Mouse (Mus musculus): ENCODE measurements around the gene Stk40. TPM values are rescaled to one million over a fixed set of nuclear protein-coding genes. Genes with fewer than 3 reads are reported as not detected.

The Stk40 gene
- polyA plus RNA-seq, 1 experiment from 2014 or later: 22.4 TPM

DNA sequence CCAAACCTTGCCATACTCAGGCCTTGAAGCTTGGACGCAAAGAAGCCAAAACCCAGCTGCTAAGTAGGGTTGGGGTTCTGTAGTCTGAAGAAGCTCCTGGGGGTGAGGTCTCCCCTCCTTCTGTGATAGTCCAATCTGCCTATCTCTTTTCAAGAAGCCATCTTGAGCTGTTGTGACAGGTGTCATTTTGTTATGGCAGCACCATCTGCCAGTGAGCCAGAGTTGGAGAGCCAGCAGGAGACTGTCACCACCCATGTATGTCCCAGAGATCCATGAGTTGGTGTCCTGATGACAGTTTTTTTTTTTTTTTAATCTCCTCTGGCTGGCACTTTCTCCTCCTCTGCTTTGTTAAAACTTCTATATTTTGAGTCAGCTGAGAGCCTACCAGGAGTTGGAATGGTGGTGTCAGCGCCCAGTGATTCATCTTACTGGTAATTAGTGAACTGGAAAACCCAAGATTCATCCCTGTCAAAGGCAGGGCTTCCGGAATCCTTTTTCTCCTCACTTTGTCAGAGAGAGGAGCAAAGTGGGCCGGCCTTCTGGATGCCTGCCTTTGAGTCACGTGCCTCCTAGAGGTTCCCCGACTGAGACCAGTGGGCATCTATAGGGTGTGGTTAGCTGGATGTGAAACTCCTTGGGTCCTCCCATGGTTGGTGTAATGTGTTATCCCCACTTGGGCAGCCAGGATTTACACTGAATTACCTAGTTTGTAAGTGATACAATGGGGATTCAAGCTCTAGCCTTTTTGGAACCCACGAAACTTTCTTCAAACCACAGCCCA lies 1.5 kb upstream of the Stk40 start:
- Histone ChIP-seq H3K9ac (peak overlapping the region; percentile 74), H3K9me3 (replicated peaks) (no peaks in the 10 kb centered on the region), H3K27ac (peak overlapping the region; percentile 99), H3K4me1 (peaks cover 89% of the 10 kb centered on the region), H3K4me2 (peak overlapping the region; percentile 98), H3K27me3 (replicated peaks) (no peaks in the 10 kb centered on the region), H3K36me3 (peaks cover 13% of the 10 kb centered on the region), H3K4me3 (peak overlapping the region; percentile 96)
- peak; percentile 56 for ATAC-seq
- WGBS (ENCODE audit: insufficient replicate concordance): 39% methylated on average over 7 of the region's 7 CpGs

DNA sequence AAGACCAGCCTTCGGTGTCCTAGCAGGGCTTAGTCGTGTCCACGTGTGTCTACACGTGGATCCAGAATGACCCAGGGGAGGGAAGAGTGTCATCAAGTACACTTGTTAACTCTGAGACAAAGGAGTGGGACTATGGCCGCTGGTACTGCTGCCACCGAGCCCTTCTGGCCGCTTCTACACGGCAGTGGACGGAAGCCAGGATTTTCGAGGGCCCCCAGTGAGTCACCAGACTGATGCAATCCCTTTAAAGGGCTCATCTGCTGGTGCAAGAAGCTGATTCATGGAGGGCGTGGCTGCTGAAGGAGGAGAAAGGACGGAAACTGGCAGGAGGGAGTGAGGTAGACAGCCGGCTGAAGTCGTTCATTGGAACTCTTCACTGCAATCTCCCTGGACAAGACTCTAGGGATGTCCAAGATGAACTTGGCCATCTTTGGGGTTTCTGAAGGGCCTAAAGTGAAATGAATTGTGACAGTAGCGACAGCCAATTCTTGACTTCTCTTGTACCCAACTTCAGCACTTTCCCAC lies 638 bp upstream of the Stk40 start:
- Histone ChIP-seq H3K36me3 (peaks cover 9% of the 10 kb centered on the region), H3K4me3 (peak overlapping the region; percentile 96), H3K27me3 (replicated peaks) (no peaks in the 10 kb centered on the region), H3K9ac (peak overlapping the region; percentile 74), H3K4me2 (peak overlapping the region; percentile 98), H3K4me1 (peaks cover 89% of the 10 kb centered on the region), H3K9me3 (replicated peaks) (no peaks in the 10 kb centered on the region), H3K27ac (peak overlapping the region; percentile 99)
- 1% methylated on average over 15 of the region's 15 CpGs for WGBS (ENCODE audit: insufficient replicate concordance)
- peak; percentile 84 for ATAC-seq

DNA sequence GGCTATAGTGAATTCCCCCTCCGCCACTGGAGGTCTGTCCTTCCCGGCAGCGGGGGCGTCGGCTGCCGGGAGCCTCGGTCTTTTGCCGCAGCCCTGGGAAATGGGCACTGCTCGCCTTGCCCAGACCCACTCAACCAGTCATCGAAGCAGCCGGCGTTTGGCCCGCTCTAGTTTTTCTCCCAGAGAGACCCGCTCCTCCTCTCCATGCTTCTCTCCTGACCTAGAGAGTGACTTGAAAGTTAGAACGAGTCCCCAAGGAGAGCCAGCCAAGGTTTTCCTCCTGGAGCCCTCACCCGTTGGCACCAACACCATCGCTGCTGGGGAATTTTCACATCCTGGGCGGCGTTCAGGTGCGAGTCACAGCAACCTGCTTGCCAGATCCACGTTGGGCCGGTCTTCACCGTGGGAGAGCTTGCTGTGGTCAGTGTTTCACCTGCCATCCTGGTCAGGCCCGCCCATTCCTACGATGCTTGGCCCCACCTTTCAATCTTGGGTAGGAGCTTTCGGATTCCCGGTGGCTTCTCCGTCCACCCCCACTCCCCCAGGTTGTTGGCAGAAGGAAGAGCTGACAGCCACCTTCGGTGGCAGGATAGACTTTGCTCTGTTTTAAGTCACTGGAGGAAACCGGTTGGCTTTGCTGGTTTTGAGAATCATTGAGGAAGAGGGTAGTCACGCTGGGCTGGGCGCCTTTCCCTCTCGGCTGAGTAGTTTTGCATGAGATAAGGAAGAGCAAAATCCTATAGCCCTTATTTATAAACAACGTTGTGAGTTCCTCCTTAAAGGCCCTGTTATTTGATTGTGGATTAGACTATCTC lies 711 bp downstream of the Stk40 start:
- Histone ChIP-seq H3K4me1 (peaks cover 88% of the 10 kb centered on the region), H3K27ac (peak overlapping the region; percentile 99)
- WGBS (ENCODE audit: insufficient replicate concordance): under 1% methylated on average over 32 of the region's 34 CpGs

DNA sequence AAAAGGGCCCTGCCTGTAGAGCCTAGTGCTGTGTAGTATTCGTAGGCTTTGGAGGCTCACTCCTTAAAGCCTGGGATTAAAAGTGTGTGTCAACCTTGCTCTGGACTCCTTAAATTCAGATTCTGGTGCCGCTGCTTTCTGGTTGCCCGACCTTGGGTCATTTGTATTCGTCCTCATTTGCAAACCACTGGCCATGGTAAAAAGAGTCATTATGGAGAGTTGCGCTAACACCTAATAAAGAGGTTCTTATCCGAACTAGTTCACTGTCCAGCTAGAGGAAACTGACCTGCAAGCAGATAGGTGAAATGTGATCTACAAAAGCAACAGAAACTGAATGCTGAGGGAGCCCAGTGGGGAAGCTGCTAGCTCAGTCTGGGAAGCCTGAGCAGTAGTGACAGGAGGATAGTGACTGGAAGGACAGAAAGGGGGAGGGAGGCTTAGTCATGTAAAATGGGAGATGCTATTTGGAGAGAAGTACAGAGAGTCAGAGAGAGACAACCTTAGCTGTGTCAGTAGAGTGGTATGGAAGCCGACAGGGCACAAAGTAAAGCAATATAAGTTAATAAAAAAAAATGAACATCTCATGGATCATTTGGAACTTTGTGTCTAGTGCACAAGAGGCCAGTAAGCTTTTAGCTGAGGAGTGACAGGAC lies 1.5 kb downstream of the Stk40 start:
- no peaks in the 10 kb centered on the region for H3K9me3 ChIP-seq (replicated peaks)
- H3K27ac ChIP-seq: no peak overlapping the region; the same call in 1 of the 2 replicates
- WGBS (ENCODE audit: insufficient replicate concordance): 69% methylated on average over 7 of the region's 7 CpGs

More for the DNA sequence above, 711 bp downstream of the Stk40 start:
- no peak for ATAC-seq
- no peaks in the 10 kb centered on the region for H3K9me3 ChIP-seq (replicated peaks)
- no peaks in the 10 kb centered on the region for H3K27me3 ChIP-seq (replicated peaks)
- H3K4me3 ChIP-seq: peak overlapping the region; percentile 96
- peak overlapping the region; percentile 93 for H3K9ac ChIP-seq
- H3K4me2 ChIP-seq: peak overlapping the region; percentile 98
- no peaks in the 10 kb centered on the region for H3K36me3 ChIP-seq

DNA sequence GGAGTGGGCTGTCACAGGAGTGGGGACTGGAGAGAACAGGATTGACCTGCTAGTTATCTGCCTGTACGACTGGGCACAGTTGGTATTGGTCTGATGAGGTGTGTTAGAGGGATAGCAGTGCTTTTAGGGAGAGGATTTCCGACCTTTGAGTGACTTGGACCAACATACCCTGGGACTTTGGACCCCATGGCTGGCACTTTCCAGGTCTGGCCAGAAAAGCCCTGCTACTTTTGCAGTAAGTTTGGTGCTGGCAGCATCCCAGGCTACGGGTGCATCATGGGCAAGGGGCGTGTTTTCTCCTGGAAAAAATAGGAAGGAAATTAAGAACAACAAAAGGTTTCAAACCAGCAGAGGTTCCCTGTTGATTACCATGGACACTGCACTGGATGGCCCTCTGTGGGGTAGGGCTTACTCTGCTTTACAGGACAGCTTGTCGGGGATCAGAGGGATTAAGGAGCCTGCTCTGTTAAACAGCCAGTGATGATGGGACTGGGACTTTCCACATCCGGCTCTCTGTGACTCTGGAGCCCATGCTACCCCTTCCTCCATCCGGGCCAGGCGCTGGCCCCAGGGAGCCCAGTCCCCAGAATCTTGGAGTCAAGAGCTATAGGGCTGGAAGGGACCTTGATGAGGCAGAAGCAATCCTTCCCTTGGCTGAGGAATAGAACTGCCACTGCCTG lies 4.4 kb downstream of the Stk40 start:
- no peaks in the 10 kb centered on the region for H3K9me3 ChIP-seq (replicated peaks)
- peaks cover 77% of the 10 kb centered on the region for H3K4me1 ChIP-seq
- no peak overlapping the region for H3K4me3 ChIP-seq
- H3K4me2 ChIP-seq: no peak overlapping the region
- no peak overlapping the region for H3K9ac ChIP-seq
- H3K27me3 ChIP-seq (replicated peaks): no peaks in the 10 kb centered on the region
- H3K27ac ChIP-seq: no peak overlapping the region
- WGBS (ENCODE audit: insufficient replicate concordance): 59% methylated on average over 8 of the region's 8 CpGs
- no peaks in the 10 kb centered on the region for H3K36me3 ChIP-seq
- no peak for ATAC-seq

More for the DNA sequence above, 1.5 kb downstream of the Stk40 start:
- Histone ChIP-seq H3K4me1 (peaks cover 88% of the 10 kb centered on the region), H3K4me2 (peak overlapping the region; percentile 98), H3K9ac (peak overlapping the region; percentile 93; the same call in 1 of the 2 replicates), H3K27me3 (replicated peaks) (no peaks in the 10 kb centered on the region), H3K36me3 (no peaks in the 10 kb centered on the region), H3K4me3 (peak overlapping the region; percentile 96)
- ATAC-seq: no peak

DNA sequence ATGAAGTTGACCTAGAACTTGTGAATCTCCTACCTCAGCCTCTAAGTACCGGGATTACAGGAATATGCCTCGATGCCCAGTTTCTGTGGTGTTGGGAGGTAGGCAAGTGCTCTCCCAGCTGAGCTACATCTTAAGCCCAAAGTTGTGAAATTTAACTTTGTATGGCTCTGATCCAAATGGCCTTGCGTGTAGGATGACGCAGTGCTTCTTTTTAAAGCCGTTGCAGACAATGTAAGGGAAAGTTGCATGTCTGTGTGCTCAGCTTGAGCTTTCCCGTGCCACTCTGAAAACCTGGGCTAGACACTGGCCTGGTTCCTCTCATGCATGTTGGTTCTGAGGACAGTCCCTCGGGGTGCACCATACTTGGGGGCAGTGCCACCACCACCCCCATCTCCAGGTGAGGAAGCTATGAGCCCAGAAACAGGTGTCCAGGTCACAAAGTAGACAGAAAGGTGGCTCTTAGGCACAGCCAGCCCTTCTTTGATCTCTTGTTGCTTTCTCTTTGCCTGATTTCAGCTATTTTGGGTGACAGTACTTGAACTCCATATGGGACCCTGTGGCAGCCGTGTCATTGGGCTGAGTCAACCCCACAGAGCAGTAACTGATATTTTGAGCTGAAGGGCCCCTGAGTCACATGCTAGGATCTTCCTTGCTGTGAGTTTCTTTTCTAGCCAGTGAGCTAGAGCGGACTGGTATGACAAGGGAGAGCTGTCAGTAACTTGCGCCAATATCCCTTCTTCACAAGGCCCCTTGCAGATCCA lies 6.0 kb downstream of the Stk40 start:
- ATAC-seq: no peak
- Histone ChIP-seq H3K9me3 (replicated peaks) (no peaks in the 10 kb centered on the region), H3K27me3 (replicated peaks) (no peaks in the 10 kb centered on the region), H3K9ac (peak overlapping the region; percentile 29; the same call in 1 of the 2 replicates), H3K4me1 (peaks cover 83% of the 10 kb centered on the region), H3K36me3 (no peaks in the 10 kb centered on the region), H3K4me2 (peak overlapping the region; percentile 34), H3K4me3 (no peak overlapping the region), H3K27ac (peak overlapping the region; percentile 72; the same call in 1 of the 2 replicates)
- 64% methylated on average over 10 of the region's 10 CpGs for WGBS (ENCODE audit: insufficient replicate concordance)

DNA sequence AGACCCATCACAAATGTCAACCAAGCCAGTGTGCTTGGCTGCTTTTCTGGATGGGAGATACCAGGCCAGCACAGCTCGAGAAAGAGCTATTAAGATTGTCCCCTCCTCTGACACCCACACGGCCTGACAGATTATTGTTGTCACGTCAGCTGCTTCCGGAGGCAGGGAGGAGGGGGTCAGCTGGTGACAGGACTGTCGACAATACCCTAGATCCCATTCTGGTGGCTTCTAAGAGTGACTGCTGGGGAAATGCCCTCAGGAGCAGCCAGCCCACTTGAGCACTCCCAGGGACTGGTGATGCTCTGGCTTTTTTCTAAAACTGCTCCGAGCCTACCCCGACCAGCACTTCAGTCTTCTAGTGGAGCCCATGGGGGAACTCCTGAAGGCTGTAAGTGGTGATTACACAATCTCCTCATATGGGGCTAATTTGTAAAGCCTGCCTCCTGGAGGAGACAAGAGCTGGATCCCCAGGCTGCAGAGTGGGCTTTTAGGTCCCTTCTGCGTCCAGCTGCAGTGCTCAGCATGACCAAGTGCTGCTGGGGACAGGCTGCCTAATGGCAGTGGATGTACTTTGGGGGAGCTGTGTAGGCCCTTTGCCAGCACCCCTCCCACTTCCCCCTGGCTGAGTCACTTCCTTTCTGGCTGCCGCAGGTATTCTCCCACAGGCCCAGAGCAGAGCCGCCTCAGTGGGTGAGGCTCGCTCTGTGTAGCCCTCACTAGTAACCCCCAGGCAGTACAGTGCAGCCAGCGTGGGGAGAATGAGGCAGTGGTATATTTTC lies 6.8 kb downstream of the Stk40 start:
- ATAC-seq: peak; percentile 47; the same call in 1 of the 2 replicates
- H3K4me2 ChIP-seq: peak overlapping the region; percentile 34
- H3K27ac ChIP-seq: peak overlapping the region; percentile 72
- H3K36me3 ChIP-seq: no peaks in the 10 kb centered on the region
- peaks cover 82% of the 10 kb centered on the region for H3K4me1 ChIP-seq
- no peaks in the 10 kb centered on the region for H3K27me3 ChIP-seq (replicated peaks)
- no peak overlapping the region for H3K4me3 ChIP-seq
- 12% methylated on average over 12 of the region's 12 CpGs for WGBS (ENCODE audit: insufficient replicate concordance)
- no peaks in the 10 kb centered on the region for H3K9me3 ChIP-seq (replicated peaks)
- H3K9ac ChIP-seq: peak overlapping the region; percentile 29; the same call in 1 of the 2 replicates

DNA sequence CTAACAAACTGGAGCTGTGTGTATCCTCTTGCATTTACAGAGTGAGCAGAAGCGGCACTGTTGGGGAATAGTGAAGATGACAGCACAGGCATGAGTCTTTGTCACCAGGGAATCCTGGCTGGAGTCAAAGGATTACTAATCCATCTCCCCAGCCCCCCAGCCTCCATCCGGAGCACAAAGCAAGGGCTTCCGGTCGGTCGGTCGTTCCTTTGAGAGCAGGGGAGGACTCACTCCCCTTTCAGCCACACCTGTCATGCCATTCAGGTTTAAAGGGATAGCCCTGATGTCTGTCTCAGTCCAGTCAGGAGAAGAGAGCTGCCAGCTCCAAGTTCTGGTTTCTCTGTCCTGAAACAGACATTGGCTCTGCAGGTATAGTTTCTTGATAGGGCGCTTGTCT lies 7.4 kb downstream of the Stk40 start:
- no peak for ATAC-seq
- Histone ChIP-seq H3K36me3 (no peaks in the 10 kb centered on the region), H3K27me3 (replicated peaks) (no peaks in the 10 kb centered on the region), H3K4me1 (peaks cover 83% of the 10 kb centered on the region), H3K4me3 (no peak overlapping the region), H3K9me3 (replicated peaks) (no peaks in the 10 kb centered on the region), H3K27ac (peak overlapping the region; percentile 72), H3K4me2 (peak overlapping the region; percentile 34), H3K9ac (peak overlapping the region; percentile 29; the same call in 1 of the 2 replicates)
- 30% methylated on average over 7 of the region's 7 CpGs for WGBS (ENCODE audit: insufficient replicate concordance)

DNA sequence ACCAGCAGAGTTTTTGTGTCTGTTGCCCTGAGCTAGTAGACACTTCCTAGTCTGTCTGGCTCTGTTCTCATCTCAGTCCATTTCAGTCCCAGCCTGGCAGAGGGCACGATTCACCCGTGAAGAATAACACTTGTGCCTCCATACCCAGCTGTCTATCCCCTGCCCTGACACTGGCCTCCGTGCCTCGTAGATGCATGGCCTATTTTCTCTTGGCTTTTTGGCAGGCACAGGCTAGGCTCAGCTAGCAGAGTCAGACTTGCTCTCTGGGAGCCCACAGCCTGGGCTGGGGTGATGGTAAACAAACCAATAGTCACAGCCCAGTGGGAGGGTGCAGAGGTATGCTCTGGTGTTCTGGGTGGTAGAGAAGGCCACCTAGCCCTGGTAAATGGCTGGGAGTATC lies 9.5 kb downstream of the Stk40 start:
- ATAC-seq: no peak
- Histone ChIP-seq H3K4me3 (no peak overlapping the region), H3K36me3 (peaks cover 7% of the 10 kb centered on the region; the same call in 1 of the 2 replicates), H3K9ac (no peak overlapping the region), H3K4me2 (no peak overlapping the region), H3K4me1 (peaks cover 65% of the 10 kb centered on the region), H3K9me3 (replicated peaks) (no peaks in the 10 kb centered on the region), H3K27ac (no peak overlapping the region; the same call in 1 of the 2 replicates), H3K27me3 (replicated peaks) (no peaks in the 10 kb centered on the region)
- WGBS (ENCODE audit: insufficient replicate concordance): 75% methylated on average over 4 of the region's 4 CpGs

DNA sequence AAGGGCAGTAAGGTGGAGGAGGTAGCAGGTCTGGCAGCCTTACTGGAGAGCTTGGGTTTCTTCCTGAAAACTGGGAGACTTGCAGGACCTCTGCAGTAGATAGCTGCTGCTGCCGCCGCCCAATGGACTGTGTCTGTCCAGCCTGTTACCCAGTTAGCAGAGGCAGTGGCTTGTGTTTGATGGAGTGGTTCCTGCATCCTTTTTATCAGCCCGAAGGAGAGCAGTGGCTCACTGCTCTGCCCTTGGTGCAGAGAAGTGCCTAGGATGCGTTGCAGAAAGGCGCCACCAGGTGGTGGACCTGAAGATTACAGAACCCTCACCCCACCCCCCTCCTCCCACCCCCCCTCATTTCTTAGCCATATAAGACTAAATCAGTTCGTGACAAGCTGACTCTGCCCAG lies 10.2 kb downstream of the Stk40 start:
- no peak overlapping the region for H3K27ac ChIP-seq
- H3K9me3 ChIP-seq (replicated peaks): no peaks in the 10 kb centered on the region
- no peak overlapping the region for H3K4me3 ChIP-seq
- no peaks in the 10 kb centered on the region for H3K27me3 ChIP-seq (replicated peaks)
- WGBS (ENCODE audit: insufficient replicate concordance): 11% methylated on average over 6 of the region's 6 CpGs
- peak; percentile 29 for ATAC-seq
- no peak overlapping the region for H3K4me2 ChIP-seq
- H3K4me1 ChIP-seq: peaks cover 58% of the 10 kb centered on the region
- peaks cover 7% of the 10 kb centered on the region; the same call in 1 of the 2 replicates for H3K36me3 ChIP-seq
- H3K9ac ChIP-seq: no peak overlapping the region

Data from liver, embryonic 12.5 days (tissue).